Mouse (Mus musculus): ENCODE results near the gene Nfkbib. TPM values are rescaled to one million over a fixed set of nuclear protein-coding genes. Genes with fewer than 3 reads are reported as not detected.

Gene Nfkbib
- polyA plus RNA-seq, 1 experiment from 2014 or later: 62.4 TPM

- H3K4me3 ChIP-seq (ENCODE audit: low read depth, low read length): peak overlapping the region; percentile 75
- H3K4me1 ChIP-seq (ENCODE audit: control insufficient read depth, insufficient read depth, low read length): peaks cover 21% of the 10 kb centered on the region
- peak overlapping the region; percentile 88 for H3K9ac ChIP-seq (ENCODE audit: low read length)
- peak; percentile 93 for ATAC-seq
- H3K27ac ChIP-seq (ENCODE audit: low read depth, low read length): peak overlapping the region; percentile 99
- WGBS: under 1% methylated on average over 68 of the region's 70 CpGs
- H3K27me3 ChIP-seq (replicated peaks; ENCODE audit: control insufficient read depth, insufficient read depth, low read length): no peaks in the 10 kb centered on the region
- peak overlapping the region; percentile 97 for H3K4me2 ChIP-seq (ENCODE audit: low read length)
- no peaks in the 10 kb centered on the region for H3K9me3 ChIP-seq (replicated peaks; ENCODE audit: control insufficient read depth, low read length)
- peak; percentile 100 for DNase-seq (ENCODE audit: low spot score)
- H3K36me3 ChIP-seq (ENCODE audit: control insufficient read depth, insufficient read depth, low read length): peaks cover 32% of the 10 kb centered on the region
Measured at GRCm38 (mm10) chr7:28810107-28811066, 43.1 kb upstream of the Nfkbib start.

- H3K9me3 ChIP-seq (replicated peaks; ENCODE audit: control insufficient read depth, low read length): no peaks in the 10 kb centered on the region
- peak overlapping the region; percentile 97 for H3K4me2 ChIP-seq (ENCODE audit: low read length)
- peaks cover 24% of the 10 kb centered on the region for H3K36me3 ChIP-seq (ENCODE audit: control insufficient read depth, insufficient read depth, low read length)
- peak overlapping the region; percentile 87 for H3K9ac ChIP-seq (ENCODE audit: low read length)
- no peaks in the 10 kb centered on the region for H3K27me3 ChIP-seq (replicated peaks; ENCODE audit: control insufficient read depth, insufficient read depth, low read length)
- no peak for DNase-seq (ENCODE audit: low spot score)
- WGBS: under 1% methylated on average over 35 of the region's 35 CpGs
- peak; percentile 16 for ATAC-seq
- H3K27ac ChIP-seq (ENCODE audit: low read depth, low read length): peak overlapping the region; percentile 99
- H3K4me3 ChIP-seq (ENCODE audit: low read depth, low read length): peak overlapping the region; percentile 75
- peaks cover 21% of the 10 kb centered on the region for H3K4me1 ChIP-seq (ENCODE audit: control insufficient read depth, insufficient read depth, low read length)
Measured at GRCm38 (mm10) chr7:28809401-28810089, 42.2 kb upstream of the Nfkbib start.

- 0% methylated on average over 29 of the region's 32 CpGs for WGBS
- DNase-seq (ENCODE audit: low spot score) (peak; percentile 96), ATAC-seq (peak; percentile 51)
- Histone ChIP-seq H3K9ac (ENCODE audit: low read length) (peak overlapping the region; percentile 87), H3K4me2 (ENCODE audit: low read length) (peak overlapping the region; percentile 97), H3K9me3 (replicated peaks; ENCODE audit: control insufficient read depth, low read length) (no peaks in the 10 kb centered on the region), H3K27me3 (replicated peaks; ENCODE audit: control insufficient read depth, insufficient read depth, low read length) (no peaks in the 10 kb centered on the region), H3K27ac (ENCODE audit: low read depth, low read length) (peak overlapping the region; percentile 99), H3K36me3 (ENCODE audit: control insufficient read depth, insufficient read depth, low read length) (peaks cover 18% of the 10 kb centered on the region), H3K4me1 (ENCODE audit: control insufficient read depth, insufficient read depth, low read length) (peaks cover 21% of the 10 kb centered on the region), H3K4me3 (ENCODE audit: low read depth, low read length) (peak overlapping the region; percentile 75)
Measured at GRCm38 (mm10) chr7:28808957-28809393, 41.7 kb upstream of the Nfkbib start.

- Histone ChIP-seq H3K9ac (ENCODE audit: low read length) (peak within 1 kb of the TSS; percentile 87), H3K36me3 (ENCODE audit: control insufficient read depth, insufficient read depth, low read length) (peaks cover 12% of the 10 kb centered on the region), H3K4me1 (ENCODE audit: control insufficient read depth, insufficient read depth, low read length) (peaks cover 20% of the 10 kb centered on the region), H3K4me2 (ENCODE audit: low read length) (peak within 1 kb of the TSS; percentile 97), H3K4me3 (ENCODE audit: low read depth, low read length) (peak within 1 kb of the TSS; percentile 75), H3K27ac (ENCODE audit: low read depth, low read length) (peak within 1 kb of the TSS; percentile 99), H3K9me3 (replicated peaks; ENCODE audit: control insufficient read depth, low read length) (no peaks in the 10 kb centered on the region), H3K27me3 (replicated peaks; ENCODE audit: control insufficient read depth, insufficient read depth, low read length) (no peaks in the 10 kb centered on the region)
- peak; percentile 4 for ATAC-seq
- DNase-seq (ENCODE audit: low spot score): peak; percentile 71
- 4% methylated on average over 34 of the region's 35 CpGs for WGBS
Measured at GRCm38 (mm10) chr7:28808221-28808941, 41.1 kb upstream of the Nfkbib start, which contains the start of gene Hnrnpl. Gene Hnrnpl (plus strand): TSS chr7:28808541.

GRCm38 (mm10) chr7:28807641-28808220, 40.4 kb upstream of the Nfkbib start:
- no peak for DNase-seq (ENCODE audit: low spot score)
- no peak for ATAC-seq

GRCm38 (mm10) chr7:28806869-28807268, 39.6 kb upstream of the Nfkbib start:
- ATAC-seq: no peak
- DNase-seq (ENCODE audit: low spot score): no peak
- no peak overlapping the region for H3K27ac ChIP-seq (ENCODE audit: low read depth, low read length)
- no peak overlapping the region for H3K9ac ChIP-seq (ENCODE audit: low read length)
- H3K4me2 ChIP-seq (ENCODE audit: low read length): no peak overlapping the region
- no peaks in the 10 kb centered on the region for H3K9me3 ChIP-seq (replicated peaks; ENCODE audit: control insufficient read depth, low read length)
- H3K27me3 ChIP-seq (replicated peaks; ENCODE audit: control insufficient read depth, insufficient read depth, low read length): no peaks in the 10 kb centered on the region
- WGBS: 81% methylated on average over 4 of the region's 4 CpGs
- H3K4me3 ChIP-seq (ENCODE audit: low read depth, low read length): no peak overlapping the region
- H3K4me1 ChIP-seq (ENCODE audit: control insufficient read depth, insufficient read depth, low read length): peaks cover 20% of the 10 kb centered on the region
- no peaks in the 10 kb centered on the region; the same call in 1 of the 2 replicates for H3K36me3 ChIP-seq (ENCODE audit: control insufficient read depth, insufficient read depth, low read length)

More at GRCm38 (mm10) chr7:28807641-28808220, 40.4 kb upstream of the Nfkbib start:
- peak overlapping the region; percentile 99; the same call in 1 of the 2 replicates for H3K27ac ChIP-seq (ENCODE audit: low read depth, low read length)
- no peaks in the 10 kb centered on the region for H3K27me3 ChIP-seq (replicated peaks; ENCODE audit: control insufficient read depth, insufficient read depth, low read length)
- WGBS: 11% methylated on average over 6 of the region's 8 CpGs
- H3K9me3 ChIP-seq (replicated peaks; ENCODE audit: control insufficient read depth, low read length): no peaks in the 10 kb centered on the region
- H3K9ac ChIP-seq (ENCODE audit: low read length): peak overlapping the region; percentile 87
- H3K4me3 ChIP-seq (ENCODE audit: low read depth, low read length): peak overlapping the region; percentile 75
- H3K36me3 ChIP-seq (ENCODE audit: control insufficient read depth, insufficient read depth, low read length): peaks cover 6% of the 10 kb centered on the region; the same call in 1 of the 2 replicates
- H3K4me1 ChIP-seq (ENCODE audit: control insufficient read depth, insufficient read depth, low read length): peaks cover 20% of the 10 kb centered on the region
- H3K4me2 ChIP-seq (ENCODE audit: low read length): peak overlapping the region; percentile 97

- Histone ChIP-seq H3K27ac (ENCODE audit: low read depth, low read length) (no peak overlapping the region), H3K4me3 (ENCODE audit: low read depth, low read length) (no peak overlapping the region), H3K27me3 (replicated peaks; ENCODE audit: control insufficient read depth, insufficient read depth, low read length) (no peaks in the 10 kb centered on the region), H3K9ac (ENCODE audit: low read length) (no peak overlapping the region), H3K4me2 (ENCODE audit: low read length) (no peak overlapping the region), H3K36me3 (ENCODE audit: control insufficient read depth, insufficient read depth, low read length) (no peaks in the 10 kb centered on the region), H3K4me1 (ENCODE audit: control insufficient read depth, insufficient read depth, low read length) (peaks cover 23% of the 10 kb centered on the region), H3K9me3 (replicated peaks; ENCODE audit: control insufficient read depth, low read length) (no peaks in the 10 kb centered on the region)
- WGBS: 90% methylated on average over 4 of the region's 4 CpGs
- DNase-seq (ENCODE audit: low spot score) (no peak), ATAC-seq (no peak)
Measured at GRCm38 (mm10) chr7:28803756-28804155, 36.4 kb upstream of the Nfkbib start.

Measured in forebrain, embryonic 14.5 days (tissue).